Mouse (Mus musculus) adrenal gland, postnatal 10 days (tissue): Measurements from ENCODE around the gene Atp9a. TPM values are rescaled to one million over a fixed set of nuclear protein-coding genes. Genes with fewer than 3 reads are reported as not detected.

Source experiments
- DNase-seq: peaks from one replicate; pipeline ENCODE4 v3.0.0; 2021; ENCODE audit warnings: mixed read lengths
- microRNA-seq: library from miRNA; unstranded; fragments of <30 nt; microRNA quantifications from one replicate; pipeline ENCODE4 v1.2.0, GENCODE M21; 2021
- total RNA-seq, 2 experiments: library from RNA; stranded (reverse); gene quantifications; 2 replicates each; pipeline ENCODE4 v1.2.3; 2021

Atp9a gene
- total RNA-seq, 2 experiments from 2014 or later: 72.1 to 76.7 TPM

DNA sequence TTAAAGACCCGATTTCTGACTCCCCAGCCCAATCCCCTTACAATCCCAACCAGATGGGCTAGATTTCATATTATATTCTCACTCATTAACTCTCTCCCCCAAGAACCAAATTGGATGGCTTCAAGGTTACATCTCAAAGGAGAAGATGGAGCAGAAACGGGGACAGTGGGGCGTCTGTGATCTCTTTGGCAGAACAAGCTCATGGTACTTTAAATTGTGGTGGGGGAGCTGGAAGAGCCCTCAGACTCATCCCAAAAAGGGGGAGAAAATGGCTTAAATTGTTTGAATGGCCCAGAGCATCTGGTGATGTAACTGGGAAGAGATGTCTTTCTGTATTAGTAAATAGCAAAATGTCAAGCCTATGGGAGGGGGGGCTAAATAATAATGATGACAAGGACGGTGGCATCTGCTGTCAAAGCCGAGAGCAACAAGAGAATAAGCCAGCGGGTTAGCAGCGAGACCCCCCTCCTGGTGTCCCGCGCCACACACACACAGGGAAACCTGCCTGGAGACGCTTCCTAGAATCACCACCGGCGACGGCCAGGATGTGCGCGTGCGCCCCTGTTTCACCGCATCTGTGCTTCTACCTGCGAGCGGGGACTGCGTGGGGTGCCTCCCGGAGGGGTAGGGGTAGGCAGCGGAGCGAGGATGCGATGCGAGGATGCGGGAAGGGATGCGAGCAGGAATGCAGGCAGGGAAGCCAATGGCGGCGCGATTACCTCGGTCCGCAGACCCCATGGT lies 141.3 kb downstream of the Atp9a start:
- DNase-seq: no peak

DNA sequence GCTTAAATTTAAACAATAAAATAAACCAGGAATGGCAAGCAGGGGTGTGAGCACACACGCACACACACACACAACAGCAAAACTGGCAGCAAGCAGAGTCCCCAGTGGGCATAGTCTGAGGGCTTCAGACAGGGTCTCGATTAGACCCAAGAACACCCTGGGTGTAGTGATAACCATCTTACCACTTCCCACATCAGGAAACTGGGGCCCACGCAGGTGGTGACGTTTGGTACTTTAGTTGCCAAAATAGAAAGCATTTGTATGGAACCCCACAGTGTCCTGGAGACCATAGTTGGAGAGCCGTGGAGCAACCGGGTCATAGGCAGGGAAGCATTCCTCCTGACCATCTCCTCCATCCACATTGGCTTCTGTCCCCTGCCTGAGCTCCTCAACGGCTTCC lies 146.5 kb downstream of the Atp9a start:
- DNase-seq: no peak

DNA sequence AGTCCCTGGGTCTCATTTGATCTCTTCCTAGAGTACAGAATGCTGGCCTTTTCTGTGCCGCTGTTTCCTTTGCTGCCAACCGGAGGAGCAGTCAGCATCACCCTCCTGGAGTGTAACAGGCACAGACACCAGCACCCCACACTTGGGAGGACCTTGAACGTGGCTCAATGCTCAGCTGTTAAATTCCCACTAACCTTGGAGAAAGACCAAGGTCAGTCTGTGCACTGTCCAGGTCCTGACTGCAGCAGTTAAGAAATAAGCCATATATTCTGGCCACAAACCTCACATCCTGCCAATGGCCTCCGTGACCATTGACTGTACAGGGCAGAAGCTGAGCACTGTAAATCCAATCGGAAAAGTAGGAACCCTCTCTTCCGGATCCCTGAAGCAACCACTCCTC lies 148.5 kb downstream of the Atp9a start:
- DNase-seq: peak; percentile 34

DNA sequence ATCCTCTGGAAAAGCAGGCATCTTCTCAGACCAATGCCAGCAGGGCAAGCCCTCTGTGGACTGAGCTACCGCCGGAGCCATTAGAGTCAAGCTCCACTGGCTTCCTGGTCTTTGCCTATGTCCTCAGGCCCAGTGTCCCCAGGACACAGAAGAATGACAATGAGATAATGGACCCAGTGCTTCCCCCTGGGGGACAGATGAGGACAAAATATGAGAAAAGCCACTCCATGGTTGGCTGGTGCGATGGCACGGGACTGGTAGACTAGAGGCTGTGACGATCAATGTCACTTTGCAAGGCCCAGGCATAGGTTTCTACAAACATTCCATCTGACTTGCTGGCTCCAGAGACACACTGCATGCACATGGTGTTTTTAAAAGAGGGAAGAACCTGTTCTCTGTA lies 149.2 kb downstream of the Atp9a start:
- DNase-seq: no peak

DNA sequence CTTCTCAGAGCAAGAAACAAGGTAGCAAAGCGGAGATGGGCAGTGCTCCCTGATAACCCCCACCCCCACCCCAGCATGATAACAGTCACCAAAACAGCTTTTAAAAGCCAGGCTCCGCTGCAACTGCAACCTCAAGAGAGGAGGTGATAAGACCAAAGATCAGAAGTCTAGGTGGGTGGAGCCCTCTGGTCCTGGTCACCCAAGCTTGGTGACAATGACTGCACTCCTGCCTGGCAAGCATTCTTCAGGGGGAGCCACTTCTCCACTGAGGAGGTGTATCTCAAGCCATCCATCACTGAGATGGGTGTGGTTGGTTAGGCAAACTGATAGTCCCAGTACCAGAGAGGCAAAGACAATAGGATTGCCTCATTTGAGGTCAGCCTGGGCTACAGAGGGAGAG lies 151.1 kb downstream of the Atp9a start:
- no peak for DNase-seq

DNA sequence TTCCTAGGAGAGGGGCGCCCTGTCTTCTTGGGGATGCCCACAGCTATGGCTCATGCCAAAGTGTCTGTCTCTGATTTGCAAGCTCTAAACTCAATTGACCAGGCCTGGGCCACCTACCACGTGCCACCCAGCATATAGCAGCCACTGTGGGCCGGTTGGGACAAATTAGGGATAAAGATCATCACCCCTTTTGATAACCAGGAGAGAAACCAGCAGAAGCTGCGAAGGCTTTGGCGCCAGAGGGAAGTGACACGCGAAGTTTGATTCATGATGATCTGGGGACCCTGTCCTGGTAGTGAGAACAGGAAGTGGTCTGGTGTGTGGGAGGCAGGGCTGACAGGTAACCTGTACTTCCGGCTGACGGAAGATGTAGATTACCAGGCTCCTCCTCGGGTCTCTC lies 151.7 kb downstream of the Atp9a start:
- no peak for DNase-seq

DNA sequence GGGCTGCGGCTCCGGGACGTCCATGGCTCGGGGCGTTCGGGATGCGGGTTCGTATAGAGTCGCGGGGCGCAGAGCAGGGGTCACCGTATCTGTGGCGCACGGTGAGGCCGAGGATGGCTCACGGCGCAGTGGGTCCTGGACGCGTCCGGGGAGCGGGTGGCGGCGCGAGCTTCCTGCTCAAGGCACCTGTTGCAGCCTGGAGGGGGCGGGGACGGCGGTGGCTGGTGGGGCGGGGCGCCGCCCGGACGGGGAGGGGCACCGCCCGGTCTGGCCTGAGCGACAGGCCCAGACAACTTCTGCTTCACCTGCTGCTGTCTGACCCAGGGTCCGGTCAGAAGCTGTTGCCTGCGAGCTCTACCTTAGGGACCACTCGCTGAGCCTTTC lies 152.0 kb downstream of the Atp9a start:
- peak; percentile 64 for DNase-seq

DNA sequence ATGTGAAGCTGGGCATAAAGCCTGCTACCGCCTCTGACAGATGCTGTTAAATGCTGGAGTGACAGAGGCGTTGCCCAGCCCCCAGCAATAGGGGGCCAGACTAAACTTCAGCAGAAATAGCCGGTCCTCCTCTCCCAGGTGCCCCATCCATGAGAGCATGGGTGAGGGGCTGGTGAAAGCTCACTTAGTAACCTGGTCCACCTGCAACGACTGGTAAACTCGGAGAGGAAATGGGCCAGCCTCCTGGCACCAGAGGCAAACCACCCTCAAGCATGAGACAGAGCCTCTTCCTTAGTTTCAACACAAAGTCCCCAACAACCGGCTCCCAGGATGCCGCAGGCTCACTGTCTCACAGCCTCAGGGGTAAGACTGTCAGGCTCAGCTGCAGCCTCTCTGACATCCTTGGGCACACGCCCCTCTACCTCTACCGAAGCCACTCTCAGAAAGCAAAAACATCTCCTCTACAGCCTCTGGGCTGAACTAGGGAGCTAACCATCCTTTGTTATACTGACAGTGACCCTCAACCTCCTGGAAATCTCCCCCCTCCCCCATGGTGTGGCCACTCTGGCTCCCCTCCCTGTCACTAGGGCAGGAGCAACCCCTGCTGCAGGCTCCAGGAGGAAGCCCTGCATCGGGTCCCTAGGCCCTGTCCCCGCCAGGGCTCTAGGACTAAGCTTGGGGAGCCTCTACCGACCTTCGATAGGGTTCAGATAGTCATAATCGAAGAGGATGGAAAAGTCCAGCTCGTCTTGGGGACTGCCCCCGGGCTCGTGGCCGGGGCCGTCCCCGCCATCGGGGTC lies 152.6 kb downstream of the Atp9a start:
- DNase-seq: no peak

DNA sequence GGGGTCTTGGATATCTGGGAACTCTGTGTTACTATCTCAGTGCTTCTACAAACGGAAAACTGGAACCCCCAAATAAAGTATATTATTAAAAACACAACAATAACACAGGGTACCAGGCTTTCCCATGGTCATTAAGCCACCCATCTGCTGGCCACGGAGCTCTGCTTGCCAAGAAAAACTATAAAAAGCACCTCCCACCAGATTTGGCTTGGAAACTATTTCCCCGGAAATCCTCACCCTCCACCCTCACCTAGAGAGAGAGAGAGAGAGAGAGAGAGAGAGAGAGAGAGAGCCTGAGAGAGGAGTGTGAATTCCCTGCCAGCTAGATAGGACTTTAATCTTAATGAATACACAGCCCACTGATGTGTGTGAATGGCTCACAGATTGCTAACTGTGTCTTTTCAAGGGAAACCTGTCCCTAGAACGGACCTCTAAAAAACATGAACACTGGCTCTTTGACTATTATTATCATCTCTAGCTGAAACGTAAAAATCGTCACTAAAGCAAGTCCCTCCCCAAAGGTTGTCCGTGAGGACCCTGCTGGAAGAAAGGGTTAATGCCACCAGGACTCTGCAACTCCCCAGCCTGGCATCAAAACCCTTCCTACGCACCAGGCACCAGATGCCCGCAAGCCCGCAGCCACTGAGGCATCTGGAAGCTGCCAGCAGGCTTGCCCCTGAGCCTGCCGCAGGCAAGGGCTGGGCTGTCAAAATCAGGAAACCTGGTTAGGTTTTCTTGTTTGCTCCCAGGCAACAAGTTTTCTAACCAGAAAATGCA lies 153.4 kb downstream of the Atp9a start:
- no peak for DNase-seq

DNA sequence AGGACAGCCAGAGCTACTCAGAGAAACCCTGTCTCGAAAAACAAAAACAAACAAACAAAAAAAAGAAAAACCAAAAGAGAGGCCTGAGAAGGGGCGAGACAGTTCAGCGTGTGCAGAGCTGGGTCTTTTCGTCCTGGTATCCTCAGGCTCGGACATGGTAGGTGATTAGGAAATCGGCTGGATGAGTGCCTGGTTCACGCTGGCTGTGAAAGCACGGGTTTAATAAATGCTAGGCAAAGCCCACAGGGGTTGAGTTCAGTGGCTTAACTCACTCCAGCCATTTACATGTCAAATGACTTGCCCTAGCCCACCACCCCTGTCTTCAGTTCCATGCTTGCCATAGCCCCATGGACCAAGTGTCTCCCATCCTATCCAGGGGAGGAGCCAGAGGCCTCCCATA lies 155.1 kb downstream of the Atp9a start:
- peak; percentile 70 for DNase-seq

DNA sequence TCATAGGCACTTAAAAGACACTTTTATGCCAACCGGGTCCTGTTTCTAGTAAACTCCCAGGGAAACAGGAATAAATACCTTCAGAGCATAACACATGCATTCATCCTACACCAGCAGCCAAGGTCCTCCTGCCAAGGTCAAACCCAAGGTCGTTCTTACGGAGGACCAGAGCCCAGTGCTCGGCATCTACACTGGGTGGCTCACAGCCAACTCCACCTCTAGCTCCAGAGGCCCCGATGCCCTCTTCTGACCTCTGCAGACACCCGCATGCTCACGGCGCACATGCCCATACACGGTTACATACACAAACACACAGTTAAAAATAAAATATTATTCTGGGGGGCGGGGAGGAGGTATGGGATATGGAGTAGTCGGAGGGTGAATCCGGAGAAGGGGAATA lies 155.7 kb downstream of the Atp9a start:
- DNase-seq: no peak

DNA sequence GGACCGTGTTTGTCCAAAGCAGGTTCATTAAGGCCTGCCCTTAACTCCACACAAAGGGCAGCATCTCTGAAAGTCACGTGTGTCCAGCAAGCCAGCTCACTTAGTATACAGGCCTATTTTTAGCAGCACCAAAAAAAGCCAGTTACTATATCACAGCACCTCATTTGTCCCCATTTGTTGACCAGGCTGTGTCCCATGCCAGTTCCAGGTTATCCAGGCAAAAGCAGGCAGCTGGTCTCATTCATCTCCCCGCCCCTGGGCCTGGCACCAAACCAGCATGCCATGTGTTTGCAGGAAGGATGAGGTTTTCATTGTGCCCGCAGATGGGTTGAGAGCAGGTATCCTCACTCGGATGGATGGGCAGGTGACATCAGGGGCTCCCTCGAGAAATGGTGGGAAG lies 157.4 kb downstream of the Atp9a start:
- DNase-seq: no peak

Small RNAs within 50 kb of the gene (microRNA-seq; reads per million reads assigned to microRNA genes)
- 2.8 reads per million for gene Mir7004

Other genes starting within 250 kb of the Atp9a start
- gene Nfatc2, start 140.8 kb downstream of the Atp9a start, total RNA-seq: 1 to 10 TPM; 2.7 to 5.0 TPM
- gene Sall4, start 25.5 kb upstream of the Atp9a start, total RNA-seq: under 1 TPM; 0.12 TPM
- gene Zfp64, start 213.2 kb upstream of the Atp9a start, total RNA-seq: 10 to 100 TPM; 15.7 to 19.7 TPM